Mouse (Mus musculus) neural tube, embryonic 14.5 days (tissue): ENCODE results near the gene Cux1. TPM values are rescaled to one million over a fixed set of nuclear protein-coding genes. Genes with fewer than 3 reads are reported as not detected.
"Not testable (repeated sequence)": the region's sequence is repeated elsewhere in the genome, so short reads cannot be mapped to it uniquely, and the experiment has no call there.

ENCODE experiments used
- ATAC-seq: fragments of 200-750 bp; cut with Nextera tagmentation; 2 replicates; pipeline ENCODE4 v1.8.0; 2017; ENCODE audit warnings: low read depth, mild to moderate bottlenecking, moderate TSS enrichment, moderate library complexity
- H3K27ac ChIP-seq: fragments of 300-500 bp; sonication (generic); 2 replicates; pipeline ENCODE4 v1.5.1; 2014; ENCODE audit warnings: low read depth, mild to moderate bottlenecking, control low read depth, low read length, moderate library complexity, mixed read lengths
- H3K27me3 ChIP-seq: fragments of 300-500 bp; sonication (generic); 2 replicates; pipeline ENCODE4 v1.6.1; 2014; ENCODE audit warnings: low read length; ENCODE audit not compliant: control insufficient read depth, insufficient read depth
- H3K36me3 ChIP-seq: fragments of 300-500 bp; sonication (generic); 2 replicates; pipeline ENCODE4 v1.6.1; 2014; ENCODE audit warnings: low read length, mixed read lengths; ENCODE audit not compliant: control insufficient read depth, insufficient read depth
- H3K4me1 ChIP-seq: fragments of 300-500 bp; sonication (generic); 2 replicates; pipeline ENCODE4 v1.6.1; 2014; ENCODE audit warnings: low read length; ENCODE audit not compliant: control insufficient read depth, insufficient read depth
- H3K4me2 ChIP-seq: fragments of 300-500 bp; sonication (generic); 2 replicates; pipeline ENCODE4 v1.6.1; 2014; ENCODE audit warnings: mild to moderate bottlenecking, low read depth, low read length, control low read depth
- H3K4me3 ChIP-seq: fragments of 300-500 bp; sonication (generic); 2 replicates; pipeline ENCODE4 v1.5.1; 2014; ENCODE audit warnings: low read depth, low read length, control low read depth, mixed read lengths
- H3K9ac ChIP-seq: fragments of 300-500 bp; sonication (generic); replicated peaks from 2 replicates; pipeline ENCODE4 v1.6.1; 2014; ENCODE audit warnings: low read depth, mild to moderate bottlenecking, control low read depth, low read length, mixed read lengths
- H3K9me3 ChIP-seq: fragments of 300-500 bp; sonication (generic); 2 replicates; pipeline ENCODE4 v1.6.1; 2016; ENCODE audit warnings: low read length; ENCODE audit not compliant: control insufficient read depth
- WGBS: fragments of 180-500 bp; shearing (Covaris S2); extraction: QIAGEN DNeasy Blood & Tissue Kit; methylation state at CpG from one replicate; pipeline ENCODE4 v1.1.7; 2014; 5-methylcytosine and 5-hydroxymethylcytosine counted together
- polyA plus RNA-seq: library from polyadenylated mRNA; unstranded; fragments of >200 nt; fragmentation: Nextera tagmentation; extraction: Ambion mirVana; gene quantifications from 2 replicates; pipeline ENCODE4 v1.2.1, GENCODE M21; 2014

Gene Cux1
- polyA plus RNA-seq, 1 experiment from 2014 or later, result 95.3 TPM

- no peak overlapping the region for H3K4me2 ChIP-seq
- ATAC-seq, result no peak
- WGBS, result 95% methylated on average over 7 of the region's 7 CpGs
These were observed 86.7 kb downstream of the Cux1 start for GRCm38 (mm10) chr5:136480541-136480940.

GRCm38 (mm10) chr5:136479801-136480200 lies 87.5 kb downstream of the Cux1 start:
- Histone ChIP-seq H3K27ac (no peak overlapping the region), H3K36me3 (0 out of 2 replicates have a peak, but pooled peaks cover 4% of the 10 kb centered on the region), H3K9ac (no peak overlapping the region), H3K9me3 (no peaks in the 10 kb centered on the region), H3K4me2 (no peak overlapping the region), H3K27me3 (no peaks in the 10 kb centered on the region), H3K4me1 (peaks cover 12% of the 10 kb centered on the region), H3K4me3 (no peak overlapping the region)
- no peak for ATAC-seq
- WGBS, result 95% methylated on average over 4 of the region's 4 CpGs

More at GRCm38 (mm10) chr5:136480541-136480940, 86.7 kb downstream of the Cux1 start:
- no peak overlapping the region for H3K9ac ChIP-seq
- H3K9me3 ChIP-seq, result no peaks in the 10 kb centered on the region
- H3K36me3 ChIP-seq, result peaks cover 4% of the 10 kb centered on the region; the same call in 1 of the 2 replicates
- H3K4me1 ChIP-seq, result peaks cover 6% of the 10 kb centered on the region; the same call in 1 of the 2 replicates
- no peaks in the 10 kb centered on the region for H3K27me3 ChIP-seq
- H3K27ac ChIP-seq, result no peak overlapping the region
- no peak overlapping the region for H3K4me3 ChIP-seq

- no peaks in the 10 kb centered on the region for H3K36me3 ChIP-seq
- no peaks in the 10 kb centered on the region for H3K9me3 ChIP-seq
- no peak overlapping the region for H3K4me2 ChIP-seq
- H3K27ac ChIP-seq, result no peak overlapping the region
- ATAC-seq, result no peak
- WGBS, result 90% methylated on average over 6 of the region's 6 CpGs
- H3K4me3 ChIP-seq, result no peak overlapping the region
- H3K27me3 ChIP-seq, result no peaks in the 10 kb centered on the region
- H3K9ac ChIP-seq, result no peak overlapping the region
- peaks cover 13% of the 10 kb centered on the region for H3K4me1 ChIP-seq
These were observed 88.1 kb downstream of the Cux1 start for GRCm38 (mm10) chr5:136479024-136479763.

- ATAC-seq, result no peak
- no peaks in the 10 kb centered on the region for H3K27me3 ChIP-seq
- H3K4me3 ChIP-seq, result no peak overlapping the region
- H3K9ac ChIP-seq, result no peak overlapping the region
- H3K27ac ChIP-seq, result no peak overlapping the region
- WGBS, result 78% methylated on average over 3 of the region's 3 CpGs
- H3K4me1 ChIP-seq, result peaks cover 30% of the 10 kb centered on the region
- no peaks in the 10 kb centered on the region for H3K36me3 ChIP-seq
- H3K4me2 ChIP-seq, result no peak overlapping the region
- H3K9me3 ChIP-seq, result no peaks in the 10 kb centered on the region
These were observed 91.0 kb downstream of the Cux1 start for GRCm38 (mm10) chr5:136476272-136476671.

- no peak overlapping the region for H3K4me3 ChIP-seq
- peaks cover 30% of the 10 kb centered on the region for H3K4me1 ChIP-seq
- H3K27me3 ChIP-seq, result no peaks in the 10 kb centered on the region
- H3K27ac ChIP-seq, result no peak overlapping the region
- no peaks in the 10 kb centered on the region for H3K9me3 ChIP-seq
- 83% methylated on average over 1 of the region's 1 CpGs for WGBS
- no peaks in the 10 kb centered on the region for H3K36me3 ChIP-seq
- ATAC-seq, result no peak
- H3K9ac ChIP-seq, result no peak overlapping the region
- no peak overlapping the region for H3K4me2 ChIP-seq
These were observed 92.1 kb downstream of the Cux1 start for GRCm38 (mm10) chr5:136475161-136475560.

DNA sequence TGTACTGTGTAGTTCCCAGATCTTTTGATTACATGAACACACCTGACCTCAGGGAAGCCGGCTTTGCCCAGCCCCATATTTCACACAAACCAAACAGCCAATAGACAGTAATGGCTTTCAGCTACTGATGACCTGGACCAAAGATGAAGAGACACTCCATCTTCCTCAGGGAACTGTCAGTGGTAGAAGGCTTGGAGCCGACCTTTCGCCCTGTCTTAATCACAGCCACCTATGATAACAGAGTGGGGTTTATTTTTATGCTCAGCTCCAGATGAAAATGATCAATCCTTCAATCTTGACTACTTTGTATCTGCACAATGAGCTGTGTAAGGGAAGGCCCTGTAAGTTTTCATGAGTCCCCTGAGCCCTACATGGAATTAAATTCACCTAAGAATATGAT lies 93.2 kb downstream of the Cux1 start:
- no peak overlapping the region for H3K4me3 ChIP-seq
- H3K27me3 ChIP-seq, result no peaks in the 10 kb centered on the region
- no peak overlapping the region for H3K27ac ChIP-seq
- no peak overlapping the region for H3K4me2 ChIP-seq
- peaks cover 30% of the 10 kb centered on the region for H3K4me1 ChIP-seq
- H3K9me3 ChIP-seq, result no peaks in the 10 kb centered on the region
- no peaks in the 10 kb centered on the region for H3K36me3 ChIP-seq
- H3K9ac ChIP-seq, result no peak overlapping the region
- 71% methylated on average over 3 of the region's 3 CpGs for WGBS
- no peak for ATAC-seq

GRCm38 (mm10) chr5:136473337-136473736 lies 94.0 kb downstream of the Cux1 start:
- Histone ChIP-seq H3K27me3 (no peaks in the 10 kb centered on the region), H3K4me2 (no peak overlapping the region), H3K27ac (peak overlapping the region; percentile 40), H3K9ac (no peak overlapping the region), H3K9me3 (no peaks in the 10 kb centered on the region), H3K36me3 (no peaks in the 10 kb centered on the region), H3K4me3 (no peak overlapping the region), H3K4me1 (peaks cover 32% of the 10 kb centered on the region)
- WGBS, result 54% methylated on average over 6 of the region's 6 CpGs
- ATAC-seq, result no peak

GRCm38 (mm10) chr5:136472846-136473245 lies 94.4 kb downstream of the Cux1 start:
- no peak for ATAC-seq
- 49% methylated on average over 6 of the region's 6 CpGs for WGBS
- peaks cover 35% of the 10 kb centered on the region for H3K4me1 ChIP-seq

DNA sequence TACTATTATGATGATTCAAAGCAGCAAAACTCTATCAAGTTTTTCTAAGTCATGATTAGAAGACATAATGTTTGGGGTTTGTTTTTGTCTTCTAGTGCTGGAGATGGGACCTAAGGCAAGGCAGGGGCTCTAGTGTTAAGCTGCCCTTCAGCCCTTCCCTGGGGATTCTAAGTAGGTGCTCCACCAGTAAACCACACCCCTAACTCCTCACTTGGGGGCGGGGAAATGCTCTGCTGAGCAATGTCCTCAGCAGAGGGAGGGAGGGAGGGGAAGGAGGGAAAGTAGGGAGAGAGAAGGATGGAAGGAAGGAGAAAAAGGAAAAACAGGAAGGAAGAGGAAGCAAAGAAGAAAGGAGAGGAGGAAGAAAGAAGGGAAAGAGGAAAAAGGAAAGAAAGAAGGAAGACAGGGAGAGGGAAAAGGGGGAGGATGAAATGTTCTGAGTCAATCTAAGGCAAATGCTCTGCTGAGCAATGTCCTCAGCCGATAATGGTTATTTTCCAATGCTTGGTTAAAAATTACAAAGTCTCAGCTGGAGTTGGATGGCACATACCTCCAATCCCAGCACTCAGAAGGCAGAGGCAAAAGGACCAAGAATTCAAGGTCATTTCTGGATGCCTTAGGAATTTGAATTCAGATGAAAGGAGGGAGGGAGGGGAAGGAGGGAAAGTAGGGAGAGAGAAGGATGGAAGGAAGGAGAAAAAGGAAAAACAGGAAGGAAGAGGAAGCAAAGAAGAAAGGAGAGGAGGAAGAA lies 96.1 kb downstream of the Cux1 start:
- H3K27ac ChIP-seq, H3K4me3 ChIP-seq, H3K9me3 ChIP-seq, ATAC-seq, H3K27me3 ChIP-seq, H3K36me3 ChIP-seq, H3K9ac ChIP-seq, H3K4me2 ChIP-seq: not testable (repeated sequence)
- 49% methylated on average over 2 of the region's 2 CpGs for WGBS
- peaks cover 37% of the 10 kb centered on the region for H3K4me1 ChIP-seq

More at GRCm38 (mm10) chr5:136472846-136473245, 94.4 kb downstream of the Cux1 start:
- H3K27ac ChIP-seq, result peak overlapping the region; percentile 40
- no peaks in the 10 kb centered on the region for H3K9me3 ChIP-seq
- no peaks in the 10 kb centered on the region for H3K27me3 ChIP-seq
- H3K9ac ChIP-seq, result no peak overlapping the region
- H3K4me2 ChIP-seq, result no peak overlapping the region
- no peak overlapping the region for H3K4me3 ChIP-seq
- no peaks in the 10 kb centered on the region for H3K36me3 ChIP-seq
